Mouse (Mus musculus) lung, postnatal 14 days (tissue): ENCODE measurements around the gene Bsg.
"Not testable (repeated sequence)": the region's sequence is repeated elsewhere in the genome, so short reads cannot be mapped to it uniquely, and the experiment has no call there.

Experiments used
- DNase-seq: peaks from one replicate; pipeline ENCODE4 v3.0.0; 2021

Bsg gene

DNA sequence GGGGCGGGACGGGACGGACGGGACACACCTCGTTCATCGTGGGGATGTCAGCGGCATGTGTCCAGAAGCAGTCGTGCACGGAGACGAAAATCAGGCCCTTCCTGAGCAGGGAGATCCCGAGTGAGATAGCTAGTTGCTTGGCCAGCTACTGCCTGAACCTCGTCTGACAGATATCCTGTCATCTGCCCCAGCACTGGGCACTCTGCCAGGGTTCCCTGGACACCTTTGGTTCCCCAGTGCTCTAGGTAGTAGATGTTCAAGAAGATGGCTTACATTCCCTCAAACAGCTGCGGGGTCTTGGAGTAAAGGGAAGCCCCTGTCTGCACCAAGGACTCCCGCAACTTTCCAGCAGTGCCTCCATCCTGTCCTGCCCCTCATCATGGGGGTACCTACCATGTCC lies 32.4 kb downstream of the Bsg start:
- no peak for DNase-seq

DNA sequence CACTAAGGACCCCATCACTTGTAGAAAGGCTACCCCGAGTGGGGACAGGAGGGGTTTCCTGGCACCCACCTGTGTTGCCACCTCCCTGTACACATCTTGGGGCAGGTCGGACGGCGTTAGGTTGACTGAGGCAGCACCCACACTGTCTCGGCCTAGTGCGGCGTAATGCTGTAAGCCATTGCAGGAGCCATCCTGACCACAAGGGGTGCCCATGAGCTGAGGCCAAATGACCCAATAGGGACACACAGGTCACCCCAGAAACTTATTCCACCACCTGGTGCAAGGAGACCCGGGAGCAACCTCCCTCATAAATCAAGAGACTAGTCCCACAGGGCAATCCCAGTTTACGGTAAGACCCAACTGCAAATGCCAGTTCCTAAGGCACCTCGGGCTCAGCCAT lies 34.0 kb downstream of the Bsg start:
- DNase-seq: no peak

DNA sequence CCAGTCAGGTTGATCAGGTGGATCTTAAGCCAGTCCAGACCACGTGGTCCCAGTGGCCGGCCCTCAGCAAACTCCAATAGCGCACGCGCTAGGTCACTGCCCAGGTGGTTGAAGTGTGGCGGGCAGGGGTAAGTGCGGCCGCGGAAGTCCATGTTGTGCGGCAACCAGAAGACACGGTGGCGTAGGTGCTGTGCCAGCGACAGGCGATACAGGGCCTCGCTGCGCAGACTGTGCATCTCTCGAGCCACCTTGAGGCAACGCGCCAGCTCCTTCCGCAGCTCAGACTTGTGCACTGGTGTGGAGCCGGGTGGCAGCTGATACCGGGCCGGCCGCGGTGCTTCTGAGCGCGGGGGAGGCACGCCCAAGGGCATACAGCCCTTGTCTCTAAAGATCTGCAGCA lies 34.9 kb downstream of the Bsg start:
- no peak for DNase-seq

DNA sequence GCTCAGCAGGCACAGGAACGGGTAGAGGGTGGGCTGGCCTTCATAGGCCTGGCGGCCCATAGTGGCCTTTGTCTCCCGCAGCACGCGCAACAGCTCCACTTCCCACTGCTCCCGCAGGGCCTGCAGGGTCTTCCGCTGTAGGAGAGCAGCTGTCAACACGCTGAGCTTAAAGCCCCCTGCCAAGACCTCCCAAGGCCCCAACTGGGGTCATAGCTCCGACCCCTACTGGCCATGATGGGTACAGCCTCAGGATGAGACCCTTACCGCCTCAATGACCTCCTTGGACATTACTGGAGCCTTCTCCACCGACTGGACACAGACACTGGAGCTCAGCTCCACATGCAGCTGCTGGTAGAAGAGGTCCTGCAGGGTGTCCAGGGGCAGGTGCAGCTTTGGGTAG lies 36.6 kb downstream of the Bsg start:
- no peak for DNase-seq

DNA sequence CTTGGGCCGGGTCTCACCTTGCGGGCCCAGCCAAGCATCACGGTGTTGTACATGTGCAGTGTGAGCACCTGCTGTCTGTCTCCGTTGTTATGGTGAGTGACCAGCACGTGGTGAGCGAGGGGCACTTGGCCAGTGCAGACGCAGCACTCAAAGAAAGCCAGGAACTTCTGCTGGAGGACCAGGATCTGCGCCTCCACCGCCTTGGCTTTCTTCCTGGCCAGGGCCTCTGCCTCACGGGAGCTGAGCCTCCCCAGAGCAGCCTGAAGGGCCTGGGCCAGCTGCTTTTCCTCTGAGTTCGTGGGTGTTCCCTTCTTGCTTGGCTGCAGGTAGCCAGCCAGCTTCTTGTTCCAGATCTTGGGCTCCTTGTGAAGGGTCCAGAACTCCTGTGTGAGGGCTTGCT lies 38.9 kb downstream of the Bsg start:
- no peak for DNase-seq

DNA sequence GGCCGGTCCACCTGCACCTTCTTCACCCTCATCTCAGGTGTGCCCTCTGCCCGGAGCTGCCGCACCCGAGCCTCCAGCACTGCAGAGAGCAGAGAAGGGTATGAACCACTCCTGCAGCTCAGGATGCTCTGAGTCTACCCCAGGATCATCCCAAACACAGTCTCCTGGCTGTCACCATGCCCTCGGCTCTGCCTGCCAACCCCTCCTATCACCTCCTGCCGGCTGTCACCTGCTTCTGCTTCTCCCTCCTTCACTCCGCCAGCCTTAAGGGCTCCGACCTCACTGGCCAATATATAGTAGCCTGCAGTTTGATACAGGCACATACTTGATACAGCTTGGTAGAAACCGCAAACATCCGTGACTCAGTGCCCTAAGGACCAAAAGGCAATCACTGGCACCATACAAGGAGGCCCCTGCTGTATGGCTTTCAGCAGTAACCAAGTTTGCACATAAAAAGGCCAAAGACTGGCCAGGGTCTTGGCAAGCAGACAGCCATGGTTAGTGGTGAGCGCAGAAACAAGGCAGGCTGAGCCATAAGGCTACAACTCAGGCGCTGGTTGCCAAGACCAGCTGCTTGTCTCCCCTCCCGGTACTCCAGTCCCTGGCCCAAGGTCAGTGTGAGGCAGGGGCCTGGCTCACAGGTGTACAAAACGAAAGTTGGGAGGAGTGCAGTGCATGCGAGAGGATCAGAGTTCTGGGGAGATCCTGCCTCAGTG lies 39.5 kb downstream of the Bsg start:
- DNase-seq: no peak

DNA sequence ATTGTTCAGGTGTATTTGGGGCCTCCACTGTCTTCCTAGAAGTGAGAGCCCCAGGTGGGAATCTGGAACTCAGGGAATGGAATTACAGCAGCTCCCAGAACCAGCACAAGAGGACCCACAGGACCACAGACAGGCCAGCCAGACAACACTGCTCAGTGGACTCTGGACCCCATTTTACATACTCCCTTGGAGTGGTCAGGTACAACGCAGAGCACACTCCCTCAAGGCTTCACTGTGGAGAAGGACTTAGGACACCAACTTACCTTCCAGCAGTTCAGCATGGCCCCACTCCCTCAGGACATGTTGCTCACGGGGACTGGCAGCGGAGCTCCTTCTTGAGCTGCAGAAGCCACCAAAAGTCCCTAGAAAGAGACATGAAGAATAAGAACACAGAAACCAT lies 41.1 kb downstream of the Bsg start:
- DNase-seq: no peak

DNA sequence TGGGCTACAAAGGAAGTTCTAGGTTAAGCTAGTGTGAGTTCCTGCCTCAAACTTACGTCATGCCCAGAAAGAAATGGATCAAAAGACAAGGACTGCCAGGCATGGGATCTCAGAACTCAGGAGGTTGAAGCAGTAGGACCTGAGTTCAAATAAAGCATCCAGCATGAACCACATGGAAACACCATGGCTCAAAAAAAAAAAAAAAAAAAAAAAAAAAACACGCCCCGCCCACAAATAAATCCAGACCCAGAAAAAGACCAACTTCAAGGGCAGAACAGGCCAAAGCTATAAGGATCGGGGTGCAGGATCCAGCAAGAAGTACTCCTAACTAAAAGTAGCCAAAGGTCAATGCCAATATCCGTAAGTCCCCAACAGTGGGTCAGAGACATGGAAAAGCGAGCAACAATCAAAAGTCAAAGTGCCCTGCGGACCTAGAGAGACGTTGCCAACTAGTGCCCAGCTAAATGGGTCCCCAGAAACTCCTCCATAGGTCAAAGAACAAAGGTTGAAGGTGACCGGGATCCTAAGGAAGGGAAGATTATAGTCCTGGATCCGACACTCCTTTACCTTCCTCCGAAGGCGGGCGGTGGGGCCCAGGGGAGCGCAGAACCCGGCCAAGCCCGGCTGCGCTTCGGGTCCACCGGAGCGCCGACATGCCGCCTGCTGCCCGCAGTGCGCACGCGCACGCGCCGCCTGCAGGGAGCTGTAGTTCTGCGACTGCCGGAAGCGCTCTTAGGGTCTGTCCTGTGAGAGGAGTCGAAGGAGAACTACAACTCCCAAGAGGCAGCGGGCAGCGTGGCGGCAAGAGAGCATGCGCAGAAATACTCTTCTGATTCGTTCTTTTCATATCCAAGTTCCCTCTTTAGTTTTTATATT lies 41.8 kb downstream of the Bsg start, which contains the start of gene Polrmt:
TSS of gene Polrmt (minus strand) at position 684 of the 876 bp plus-strand sequence.
- DNase-seq: peak; percentile 96

DNA sequence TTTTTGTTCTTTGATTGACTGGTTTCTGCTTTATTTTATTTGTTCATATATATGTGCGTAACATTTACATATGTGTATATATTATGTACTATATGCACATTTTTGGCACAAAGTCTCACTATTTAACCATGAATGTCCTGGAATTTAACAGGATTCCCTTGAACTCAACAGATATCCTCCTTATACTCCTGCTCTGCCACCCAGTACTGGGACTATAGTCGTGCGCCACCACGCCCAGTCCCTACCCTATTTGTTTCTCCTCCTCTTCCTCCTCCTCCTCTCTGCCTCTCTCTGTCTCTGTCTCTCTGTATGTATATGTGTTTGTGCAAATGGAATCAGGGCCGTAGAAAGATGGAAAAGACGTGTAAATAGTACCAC lies 42.5 kb downstream of the Bsg start:
- DNase-seq: no peak

DNA sequence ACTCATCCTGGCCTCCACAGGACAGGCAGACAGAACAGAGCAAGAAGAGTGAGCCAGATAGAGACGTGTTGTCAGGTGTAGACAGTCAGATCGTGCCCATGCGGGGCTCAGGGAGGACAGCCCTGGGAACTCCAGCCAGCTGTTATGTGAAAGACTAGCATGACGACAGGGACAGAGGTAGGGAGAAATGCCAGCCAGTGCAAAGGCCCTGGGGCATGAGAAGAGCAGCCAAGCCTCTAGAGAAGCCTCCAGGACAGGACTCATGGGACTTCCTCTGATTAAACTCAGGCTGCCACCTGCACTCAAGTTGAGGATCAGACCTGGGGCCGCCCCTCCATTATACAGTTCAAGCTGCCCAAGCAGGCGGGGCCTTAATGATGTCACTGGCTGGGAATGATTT lies 44.2 kb downstream of the Bsg start:
- no peak for DNase-seq

DNA sequence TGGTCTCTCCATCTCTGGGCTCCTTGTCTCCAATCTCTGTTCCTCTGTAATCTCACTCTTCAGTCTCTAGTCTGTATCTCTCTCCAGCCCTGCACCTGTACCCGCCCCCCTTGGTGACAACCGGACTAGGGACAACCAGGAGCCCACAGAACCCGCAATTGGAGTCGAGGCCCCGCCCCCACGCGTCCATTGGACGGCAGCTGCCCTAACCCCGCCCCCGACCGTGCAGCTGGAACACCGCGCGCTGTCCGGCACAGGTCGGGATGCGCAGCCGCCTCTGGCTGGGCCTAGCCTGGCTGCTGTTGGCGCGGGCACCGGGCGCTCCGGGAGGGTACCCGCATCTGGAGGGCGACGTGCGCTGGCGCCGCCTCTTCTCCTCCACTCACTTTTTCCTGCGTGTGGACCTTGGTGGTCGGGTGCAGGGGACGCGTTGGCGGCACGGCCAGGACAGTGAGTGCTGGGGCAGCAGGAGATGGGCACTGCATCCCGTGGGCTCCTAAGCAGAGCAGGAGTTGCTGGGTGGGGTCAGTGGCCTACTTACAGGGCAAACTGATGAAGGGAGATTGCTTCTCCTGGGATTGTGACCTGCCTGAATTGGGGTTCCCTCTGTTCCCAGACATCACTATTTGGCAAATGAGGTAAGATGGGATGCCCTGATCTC lies 50.7 kb downstream of the Bsg start, which contains the start of gene Fgf22:
TSS of gene Fgf22 (plus strand) at position 221 of the 661 bp plus-strand sequence.
- peak; percentile 70 for DNase-seq

DNA sequence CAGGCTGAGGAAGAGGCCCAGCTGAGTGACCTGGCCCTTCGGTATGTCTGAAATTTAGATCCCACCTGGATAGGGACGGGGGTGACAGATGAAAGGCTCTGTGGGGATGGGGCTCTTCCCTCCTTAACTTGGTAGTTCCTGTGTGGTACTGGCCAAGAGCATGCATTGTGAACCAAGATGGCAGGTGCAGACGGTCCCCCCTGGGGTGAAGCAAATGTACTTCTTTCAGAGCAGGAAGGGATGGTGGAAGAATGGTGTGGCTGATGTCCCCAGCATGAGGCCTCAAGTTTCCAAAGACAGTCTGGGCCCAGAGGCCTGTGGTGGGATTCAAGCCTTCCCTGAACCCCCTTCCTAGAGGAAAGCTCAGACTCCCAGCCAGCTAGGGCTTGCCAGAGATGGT lies 51.6 kb downstream of the Bsg start:
- no peak for DNase-seq

DNA sequence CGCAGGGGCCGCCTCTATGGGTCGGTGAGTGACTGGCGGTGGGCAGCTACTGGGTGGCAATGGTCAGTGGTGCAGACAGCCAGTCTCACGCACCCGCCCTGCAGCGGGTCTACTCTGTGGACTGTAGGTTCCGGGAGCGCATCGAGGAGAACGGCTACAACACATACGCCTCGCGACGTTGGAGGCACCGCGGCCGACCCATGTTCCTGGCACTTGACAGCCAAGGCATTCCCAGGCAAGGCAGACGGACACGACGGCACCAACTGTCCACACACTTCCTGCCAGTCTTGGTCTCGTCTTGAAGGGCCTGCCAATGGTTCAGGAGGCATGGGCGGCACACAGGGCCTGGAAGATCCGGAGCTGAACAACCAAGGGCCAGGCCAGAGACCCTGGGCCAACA lies 52.4 kb downstream of the Bsg start:
- no peak for DNase-seq

DNA sequence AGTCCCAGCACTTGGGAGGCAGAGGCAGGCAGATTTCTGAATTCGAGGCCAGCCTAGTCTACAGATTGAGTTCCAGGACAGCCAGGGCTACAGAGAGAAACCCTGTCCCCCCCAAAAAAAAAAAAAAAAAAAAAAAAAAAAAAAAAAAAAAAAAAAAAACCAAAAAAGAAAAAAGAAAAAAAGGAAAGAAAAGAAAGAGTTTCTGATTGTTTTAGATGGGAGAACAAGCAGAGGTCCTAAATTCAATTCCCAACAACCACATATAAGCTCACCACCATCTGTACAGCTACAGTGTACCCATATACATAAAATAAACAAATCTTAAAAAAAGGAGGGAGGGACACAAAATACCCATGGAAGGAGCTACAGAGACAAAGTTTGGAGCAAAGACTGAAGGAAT lies 55.4 kb downstream of the Bsg start:
- DNase-seq: not testable (repeated sequence)

DNA sequence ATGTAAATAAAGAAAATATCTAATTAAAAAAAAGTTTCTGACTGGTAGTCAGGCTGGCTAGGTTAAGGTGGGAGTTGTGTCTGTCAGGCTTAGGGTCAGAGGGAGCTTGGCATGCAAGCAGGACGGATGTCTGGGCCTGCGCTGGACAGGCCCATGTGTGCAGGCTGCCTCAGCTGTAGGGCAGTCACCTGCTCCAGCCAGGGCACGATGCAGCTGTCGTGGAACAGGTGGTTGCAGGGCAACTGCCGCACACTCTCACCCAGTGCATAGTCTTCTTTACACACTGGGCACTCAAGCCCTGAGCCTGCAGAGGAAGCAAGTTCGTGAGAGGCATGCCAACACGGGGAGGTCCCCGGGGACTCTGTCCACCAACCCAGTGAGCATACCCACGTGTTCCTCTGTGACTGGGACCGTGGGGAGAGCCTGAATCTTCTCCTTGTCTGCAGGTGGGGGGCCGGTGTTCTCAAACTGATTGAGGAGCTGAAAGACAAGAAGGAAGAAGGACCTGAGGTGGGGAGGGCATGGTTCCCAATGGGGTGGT lies 56.4 kb downstream of the Bsg start:
- no peak for DNase-seq
